Mouse (Mus musculus): Measurements from ENCODE around the gene Mbd3. TPM values are rescaled to one million over a fixed set of nuclear protein-coding genes. Genes with fewer than 3 reads are reported as not detected.
A peak's percentile ranks its signal among the peaks of the same experiment; 100 is the strongest.

The Mbd3 gene
- 10 to 100 TPM; 85.2 to 88.9 TPM for total RNA-seq (2021)

DNA sequence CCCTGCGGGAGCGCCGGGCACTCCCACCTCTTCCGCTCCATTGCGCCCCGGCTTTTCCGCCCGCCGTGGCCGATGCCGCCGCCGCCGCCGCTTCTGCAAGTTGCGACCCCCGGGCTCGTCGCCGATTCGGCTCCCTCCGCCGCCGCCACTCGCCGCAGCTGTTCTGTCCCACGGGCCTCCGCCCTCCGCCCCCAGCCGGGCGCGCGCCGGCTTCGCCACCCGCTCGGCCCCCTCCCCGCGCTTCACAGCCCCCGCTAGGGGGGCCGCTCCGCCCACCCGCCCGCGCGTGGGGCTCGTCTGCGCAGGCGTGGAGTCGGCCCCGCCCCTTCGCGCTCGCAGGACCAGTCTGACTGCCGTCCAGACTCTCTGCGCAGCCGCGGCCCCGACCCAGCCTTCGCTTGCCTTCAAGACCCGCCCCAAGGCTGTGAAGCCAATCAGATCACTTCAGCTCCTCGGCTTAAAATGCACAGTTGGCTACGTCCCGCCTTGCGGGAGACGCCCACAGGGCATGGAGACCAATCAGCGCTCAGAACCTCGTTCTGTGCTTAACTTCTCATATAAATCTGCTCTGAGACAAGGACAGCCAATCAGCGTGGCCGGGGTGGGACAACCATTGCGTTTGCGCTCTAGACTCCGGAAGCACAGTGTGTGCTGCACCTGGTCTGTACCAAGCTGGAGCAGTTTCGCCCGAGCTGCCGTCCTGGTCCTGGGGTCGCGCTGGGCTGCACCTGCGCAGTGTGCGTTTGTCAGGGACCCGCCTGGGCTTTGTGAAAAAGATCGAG is at the start of gene Mbd3:
TSS of gene Mbd3 (minus strand) at position 360 of the 782 bp plus-strand sequence.
- intact Hi-C loops (cut with DNase I) = no loop called here
- peak; percentile 100 for DNase-seq (ENCODE audit: low spot score)

DNA sequence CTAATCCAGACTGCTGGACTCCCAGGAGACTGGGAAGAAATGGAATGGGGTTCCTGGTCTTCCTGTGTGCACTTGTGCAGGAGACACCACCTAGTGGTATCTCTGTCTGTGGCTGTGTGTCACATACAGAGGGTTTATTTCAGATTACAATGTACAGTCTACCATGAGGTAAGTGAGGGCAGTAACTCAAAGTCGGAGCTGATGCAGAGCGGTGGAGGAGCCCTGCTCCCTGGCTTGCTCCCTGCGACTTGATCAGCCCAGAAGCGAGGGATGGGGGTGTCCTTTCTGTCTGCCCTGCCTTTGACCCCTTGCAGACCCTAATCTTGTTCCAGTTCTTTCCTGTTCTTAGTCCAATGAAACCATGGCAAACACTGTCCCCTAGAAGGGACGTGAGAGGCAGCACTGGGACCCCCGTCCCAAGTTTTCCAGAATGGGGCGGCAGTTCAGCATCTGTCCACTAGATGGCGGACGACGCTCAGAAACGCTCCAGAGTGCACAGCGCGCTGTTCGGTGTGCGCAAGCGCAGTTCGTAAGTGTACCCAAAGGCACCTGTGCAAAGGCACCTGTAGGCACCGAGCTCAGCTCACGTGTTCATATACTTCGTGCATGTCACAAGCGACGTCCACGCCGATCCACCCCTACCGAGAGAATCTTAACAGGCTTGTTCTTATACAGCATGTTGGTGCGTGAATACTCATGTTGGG is 46.7 kb upstream of the Mbd3 start:
- DNase-seq (ENCODE audit: low spot score) = peak; percentile 27
- intact Hi-C loops (cut with DNase I) = loop anchor here (1.0 to 5.0 kb wide), 2 partner anchors 63 to 101 kb away; no protein-coding TSS in a partner anchor

DNA sequence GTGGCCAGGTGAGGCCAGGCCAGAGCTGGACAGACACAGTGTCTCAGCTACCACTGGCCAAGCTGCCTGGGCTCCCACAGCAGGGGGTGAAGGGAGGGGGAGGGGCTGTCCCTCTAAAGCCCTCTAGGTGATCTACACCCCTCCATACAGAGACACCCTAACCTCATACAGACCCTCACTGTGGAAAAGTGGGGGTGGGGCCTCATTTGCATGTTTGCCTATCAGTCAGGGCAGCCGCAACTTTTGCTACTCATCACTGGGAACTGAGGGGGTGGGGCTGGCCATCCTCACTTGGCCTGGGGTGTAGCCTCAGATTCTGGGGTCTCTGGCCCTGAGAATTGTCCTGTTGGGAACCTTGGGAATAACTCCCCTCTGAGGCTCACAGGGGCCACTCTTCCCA is 45.7 kb upstream of the Mbd3 start:
- intact Hi-C loops (cut with DNase I) = loop anchor here (5.0 kb wide), 1 partner anchor 102 kb away; no protein-coding TSS in a partner anchor
- DNase-seq (ENCODE audit: low spot score) = no peak

DNA sequence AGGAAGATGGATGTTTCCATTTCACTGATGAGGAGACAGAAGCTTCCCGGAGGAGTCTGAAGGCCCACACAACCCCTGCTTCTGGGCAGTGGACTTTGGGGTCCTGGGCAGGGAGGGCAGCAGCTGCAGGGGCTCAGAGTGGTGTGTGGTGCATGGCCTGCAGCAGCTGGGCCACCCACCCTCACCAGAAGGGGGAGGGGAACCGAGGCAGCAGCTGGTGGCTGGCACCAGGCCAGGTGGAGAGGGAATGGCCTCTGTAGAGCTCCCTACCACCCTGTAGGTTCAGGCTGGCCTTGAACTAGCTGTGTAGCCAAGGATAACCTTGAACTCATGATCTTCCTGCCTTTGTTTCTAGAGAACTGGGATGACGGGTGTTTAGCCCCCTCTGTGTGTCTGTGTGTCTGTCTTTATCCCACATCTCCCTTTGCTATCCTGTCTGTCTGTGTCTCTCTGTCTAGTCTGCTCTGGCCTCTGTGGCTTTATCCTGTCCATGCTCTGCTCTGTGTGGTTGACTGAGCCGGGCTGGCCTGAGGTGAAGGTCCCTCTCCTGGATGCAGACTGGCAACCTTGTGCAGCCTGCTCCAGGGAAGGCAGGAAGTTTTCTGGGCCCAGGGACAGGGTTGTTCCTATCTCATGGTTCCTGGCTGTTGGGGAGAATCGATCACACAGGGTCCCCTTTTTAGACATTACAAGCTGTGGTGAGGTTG is 45.1 kb upstream of the Mbd3 start:
- DNase-seq (ENCODE audit: low spot score) = no peak
- intact Hi-C loops (cut with DNase I) = loop anchor here (5.0 kb wide), 1 partner anchor 103 kb away; no protein-coding TSS in a partner anchor

DNA sequence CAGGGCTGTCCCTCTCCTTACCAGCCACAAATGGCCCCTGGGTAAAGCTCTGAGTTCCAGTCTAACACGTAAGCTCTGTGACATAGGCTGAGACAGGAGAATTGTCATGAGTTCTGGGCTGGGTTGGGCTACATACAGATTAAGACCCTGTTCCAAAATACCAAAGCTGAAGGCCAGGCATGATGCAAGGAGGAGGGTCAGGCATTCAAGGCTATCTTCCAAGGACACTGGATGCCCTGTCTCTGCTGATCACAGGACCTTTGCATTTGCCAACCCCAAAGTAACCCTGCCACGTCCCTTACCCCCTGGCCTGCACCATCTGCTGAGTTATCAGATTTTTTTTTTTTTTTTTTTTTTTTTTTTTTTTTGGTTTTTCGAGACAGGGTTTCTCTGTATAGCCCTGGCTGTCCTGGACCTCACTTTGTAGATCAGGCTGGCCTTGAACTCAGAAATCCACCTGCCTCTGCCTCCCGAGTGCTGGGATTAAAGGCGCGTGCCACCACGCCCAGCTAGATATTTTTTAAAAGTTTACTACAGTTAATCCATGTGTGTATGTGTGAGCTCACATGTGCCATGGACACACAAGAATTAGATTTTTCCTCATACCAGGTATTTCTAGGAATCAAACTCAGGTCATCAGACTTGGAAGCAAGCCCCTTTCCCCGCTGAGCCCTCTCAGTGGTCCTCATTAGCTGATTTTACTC is 44.4 kb upstream of the Mbd3 start:
- no peak for DNase-seq (ENCODE audit: low spot score)
- intact Hi-C loops (cut with DNase I) = no loop called here

DNA sequence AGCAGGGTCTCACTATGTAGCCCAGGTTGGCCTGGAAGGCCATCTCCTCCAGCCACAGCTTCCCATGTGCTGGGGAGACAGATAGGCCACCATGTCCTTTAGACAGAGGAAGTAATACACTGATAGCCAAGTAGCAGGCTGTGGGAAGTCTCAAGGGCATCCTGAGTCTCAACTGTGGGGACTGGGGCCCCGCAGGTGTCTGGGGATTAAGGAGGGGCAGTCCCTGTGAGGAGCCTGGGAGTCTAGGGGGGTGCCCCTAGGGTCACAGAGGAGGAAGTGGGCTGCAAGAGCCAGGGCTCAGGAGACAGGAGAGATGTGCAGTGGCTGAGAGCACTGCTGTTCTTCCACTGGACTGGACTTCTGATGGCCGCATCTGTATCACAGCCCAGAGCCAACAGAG is 43.6 kb upstream of the Mbd3 start:
- DNase-seq (ENCODE audit: low spot score) = no peak
- intact Hi-C loops (cut with DNase I) = no loop called here

DNA sequence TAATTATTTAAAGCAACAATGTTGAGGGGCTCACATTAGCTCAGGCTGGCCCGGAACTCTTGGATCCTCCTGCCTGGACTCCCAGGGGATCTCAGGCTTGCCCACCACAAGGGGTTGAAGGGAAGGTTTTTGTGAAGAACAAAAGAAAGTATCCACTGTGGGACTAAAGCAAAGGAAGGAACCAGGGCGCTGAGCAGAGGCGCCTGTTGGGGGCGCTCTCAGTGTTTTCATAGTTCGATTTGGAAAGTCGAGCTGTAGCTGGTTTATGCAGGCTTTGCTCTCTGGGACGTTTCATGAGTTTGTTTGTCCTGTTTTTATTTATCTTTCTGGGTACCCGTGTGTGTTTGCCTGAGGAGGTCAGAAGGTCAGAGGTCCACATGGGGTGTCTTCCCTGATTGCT is 42.2 kb upstream of the Mbd3 start:
- intact Hi-C loops (cut with DNase I) = no loop called here
- DNase-seq (ENCODE audit: low spot score) = no peak

DNA sequence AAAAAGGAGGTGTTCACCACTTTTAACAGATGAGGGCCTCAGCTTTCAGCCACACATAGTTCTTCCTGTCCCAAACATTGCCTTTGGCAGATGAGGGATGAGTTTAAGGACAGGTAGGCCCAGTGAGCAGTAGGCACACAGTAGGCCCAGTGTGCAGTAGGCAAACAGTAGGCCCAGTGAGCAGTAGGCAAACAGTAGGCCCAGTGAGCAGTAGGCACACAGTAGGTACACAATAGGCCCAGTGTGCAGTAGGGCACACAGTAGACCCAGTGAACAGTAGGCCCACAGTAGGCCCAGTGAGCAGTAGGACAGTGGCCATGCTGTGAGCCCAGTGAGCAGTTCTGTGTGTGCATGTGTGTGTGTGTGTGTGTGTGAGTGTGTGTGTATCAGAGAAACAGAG is 40.7 kb upstream of the Mbd3 start:
- intact Hi-C loops (cut with DNase I) = no loop called here
- no peak for DNase-seq (ENCODE audit: low spot score)

DNA sequence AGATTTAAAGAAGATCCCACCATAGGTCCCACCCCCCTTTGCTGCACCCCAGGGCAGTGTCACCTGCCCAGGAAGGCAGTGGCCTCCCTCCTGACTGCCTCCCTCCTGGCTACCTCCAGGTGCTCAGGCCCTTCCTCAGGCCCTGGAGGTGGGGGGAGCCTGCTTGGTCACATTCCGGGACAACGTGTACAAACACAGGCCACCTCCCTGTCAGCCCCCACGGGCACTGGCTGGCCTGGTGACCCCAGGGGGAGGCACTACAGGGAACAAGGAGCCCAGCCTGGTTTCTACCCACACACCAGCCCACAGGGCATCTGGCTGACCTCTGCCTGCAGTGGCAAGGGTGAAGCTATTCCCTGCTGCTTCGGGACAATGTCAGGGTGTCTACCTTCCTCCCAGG is 38.6 kb upstream of the Mbd3 start:
- no peak for DNase-seq (ENCODE audit: low spot score)
- intact Hi-C loops (cut with DNase I) = loop anchor here (2.0 to 5.0 kb wide), 2 partner anchors 59 to 254 kb away; no protein-coding TSS in a partner anchor

DNA sequence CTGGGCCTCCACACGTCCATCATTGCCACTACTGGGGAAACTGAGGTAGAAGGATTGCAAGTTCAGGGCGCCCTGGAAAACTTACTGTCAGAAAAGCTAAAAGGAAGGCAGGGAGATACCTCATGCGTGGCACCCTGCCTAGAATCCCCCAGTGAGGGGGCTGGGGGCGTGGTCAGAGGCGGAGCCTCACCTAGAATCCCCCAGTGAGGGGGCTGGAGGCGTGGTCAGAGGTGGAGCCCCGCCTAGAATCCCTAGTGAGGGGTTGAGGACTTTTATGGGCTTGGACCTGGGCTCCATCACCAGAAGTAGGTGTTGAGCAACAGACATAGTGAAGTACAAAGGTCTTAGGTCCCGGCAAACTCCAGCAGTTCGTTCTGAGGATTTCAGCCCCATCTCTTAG is 36.9 kb upstream of the Mbd3 start:
- no peak for DNase-seq (ENCODE audit: low spot score)
- intact Hi-C loops (cut with DNase I) = loop anchor here (2.0 to 5.0 kb wide), 2 partner anchors 57 to 256 kb away; no protein-coding TSS in a partner anchor

DNA sequence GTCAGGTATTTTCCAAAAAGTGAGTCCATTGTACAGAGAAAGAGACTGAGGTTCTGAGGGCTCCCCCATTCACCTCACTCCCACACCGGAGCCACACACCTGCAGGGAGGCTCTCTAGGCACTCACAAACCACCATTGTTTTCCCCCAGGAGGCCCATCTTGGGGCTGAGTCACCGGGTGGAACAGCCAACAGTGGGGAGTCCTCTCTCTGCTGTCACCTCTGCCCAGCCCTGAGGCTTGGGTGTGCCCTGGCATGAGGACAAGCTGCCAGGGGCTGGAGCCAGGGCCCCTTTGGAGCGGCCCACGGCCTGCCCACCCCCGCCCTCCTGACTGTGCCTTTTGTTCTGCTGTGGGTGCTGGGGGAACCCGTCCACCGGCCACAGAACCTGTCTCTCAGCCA is 36.4 kb upstream of the Mbd3 start:
- intact Hi-C loops (cut with DNase I) = loop anchor here (2.0 to 5.0 kb wide), 2 partner anchors 57 to 257 kb away; no protein-coding TSS in a partner anchor
- DNase-seq (ENCODE audit: low spot score) = no peak

DNA sequence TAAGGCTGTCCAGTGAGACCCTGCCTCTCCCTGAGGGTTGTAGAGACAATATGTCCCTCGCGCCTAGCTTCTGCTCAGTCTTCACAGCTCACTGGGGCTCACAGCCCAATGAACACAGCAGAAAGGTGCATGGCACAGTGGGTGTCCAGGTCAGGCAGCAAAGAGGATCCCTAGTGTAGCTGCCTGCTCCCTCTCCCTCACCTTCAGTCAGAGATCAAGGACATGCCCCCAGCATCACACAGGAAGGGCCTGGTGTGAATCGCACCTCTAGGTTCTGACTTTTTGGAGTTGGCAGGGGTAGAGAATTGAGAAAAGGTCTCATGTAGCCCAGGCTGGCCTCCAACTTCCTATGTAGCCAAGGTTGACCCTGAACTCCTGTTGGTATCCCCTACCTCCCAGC is 35.5 kb upstream of the Mbd3 start:
- intact Hi-C loops (cut with DNase I) = loop anchor here (5.0 kb wide), 1 partner anchor 257 kb away; no protein-coding TSS in a partner anchor

DNA sequence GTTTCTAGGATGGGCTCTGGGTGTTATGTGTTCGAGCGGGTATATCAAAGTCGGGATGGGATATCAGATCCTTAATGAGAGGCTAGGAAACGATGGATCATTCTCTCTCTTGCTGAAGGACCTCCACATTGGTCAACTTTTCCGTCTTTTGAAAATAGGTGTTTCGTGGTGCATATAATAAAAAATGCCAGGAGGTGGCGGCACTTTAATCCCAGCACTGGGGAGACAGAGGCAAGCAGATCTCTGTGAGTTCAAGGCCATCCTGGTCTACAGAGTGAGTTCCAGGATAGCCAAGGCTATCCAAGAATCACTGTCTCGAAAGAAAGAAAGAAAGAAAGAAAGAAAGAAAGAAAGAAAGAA is 34.9 kb upstream of the Mbd3 start:
- no peak for DNase-seq (ENCODE audit: low spot score)
- intact Hi-C loops (cut with DNase I) = no loop called here

More for the DNA sequence above, 35.5 kb upstream of the Mbd3 start:
- no peak for DNase-seq (ENCODE audit: low spot score)

DNA sequence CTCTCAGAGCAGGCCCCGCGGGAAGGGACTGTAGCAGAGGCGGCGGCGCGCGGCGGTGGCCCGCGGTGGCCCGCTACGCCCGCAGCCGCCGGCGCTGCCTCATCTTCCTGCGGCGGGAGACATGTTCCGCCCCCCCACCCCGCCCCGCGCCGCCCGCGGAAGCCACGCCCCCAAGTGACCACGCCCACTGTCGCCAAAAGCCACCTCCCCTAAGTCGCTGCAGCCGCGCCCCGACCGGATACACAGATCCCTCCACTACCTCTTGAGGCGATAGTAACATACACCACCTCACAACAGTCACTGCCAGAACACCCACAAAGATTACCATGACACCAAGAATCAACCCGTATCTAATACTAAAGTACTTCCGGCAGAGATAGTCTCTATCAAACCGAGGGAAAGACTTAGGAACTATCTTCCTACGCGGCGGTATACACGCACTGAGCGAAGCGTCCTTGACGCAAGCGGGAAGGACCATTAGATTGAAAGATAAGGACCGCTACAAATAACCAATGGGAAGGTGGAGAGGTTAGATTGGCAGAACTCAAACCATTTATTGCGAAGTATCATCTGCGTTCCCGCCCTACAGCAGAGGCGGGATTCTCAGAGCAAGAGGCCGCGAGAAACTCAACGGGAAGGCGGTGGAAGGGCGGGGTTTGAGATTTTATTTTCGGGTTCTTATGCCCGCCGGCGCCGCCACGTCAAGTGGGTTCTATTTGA is 34.3 kb upstream of the Mbd3 start, which contains the start of gene Tcf3:
TSS of gene Tcf3 (minus strand) at position 135 of the 720 bp plus-strand sequence.
- DNase-seq (ENCODE audit: low spot score) = peak; percentile 95
- intact Hi-C loops (cut with DNase I) = no loop called here

DNA sequence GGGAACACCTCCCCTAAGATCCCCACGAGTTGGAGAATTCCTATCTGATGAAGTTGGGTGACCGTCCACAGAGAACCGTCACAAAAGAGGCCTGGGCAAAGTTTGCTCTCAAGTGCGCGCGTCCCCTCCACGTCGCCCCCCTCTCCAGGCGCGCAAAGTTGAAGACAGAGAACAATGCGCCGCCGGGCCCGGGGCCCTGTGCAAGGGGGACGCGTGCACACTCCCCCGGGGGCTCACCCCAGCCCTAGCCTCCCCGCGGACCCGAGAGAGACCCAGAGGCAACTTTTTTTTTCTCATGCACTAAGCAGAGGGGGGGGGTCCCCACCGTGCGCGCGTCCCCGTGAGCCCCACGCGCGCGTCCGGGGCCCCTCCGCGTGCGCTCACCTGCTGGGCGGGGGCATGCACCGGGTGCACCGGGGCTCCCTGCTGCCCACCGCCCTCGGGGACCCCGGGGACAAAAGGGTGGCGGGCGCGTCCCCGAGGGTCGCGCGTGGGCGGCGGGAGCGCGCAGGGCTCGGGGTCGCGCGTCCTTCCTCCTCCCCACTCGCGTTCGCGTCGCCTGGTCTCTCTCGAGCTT is 33.7 kb upstream of the Mbd3 start:
- no peak for DNase-seq (ENCODE audit: low spot score)
- intact Hi-C loops (cut with DNase I) = no loop called here

DNA sequence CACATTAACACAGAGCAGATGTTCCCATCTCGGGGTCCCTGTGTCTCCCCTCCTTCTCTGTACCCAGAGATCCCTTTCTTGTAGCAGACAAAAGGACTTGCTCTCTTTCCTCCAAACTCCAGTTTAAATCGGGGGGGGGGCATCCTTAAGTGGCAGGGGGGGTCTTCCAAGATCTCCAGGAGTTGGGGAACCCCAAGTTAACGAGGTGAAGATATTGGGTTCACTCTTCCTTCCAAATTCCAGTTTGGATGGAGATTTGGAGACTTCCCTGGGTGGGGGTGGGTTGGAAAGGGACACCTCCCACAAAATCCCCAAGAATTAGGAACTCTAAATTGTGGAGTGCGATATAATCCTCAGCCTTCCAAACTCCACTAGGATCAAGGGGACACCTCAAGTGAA is 33.0 kb upstream of the Mbd3 start:
- no peak for DNase-seq (ENCODE audit: low spot score)
- intact Hi-C loops (cut with DNase I) = no loop called here

DNA sequence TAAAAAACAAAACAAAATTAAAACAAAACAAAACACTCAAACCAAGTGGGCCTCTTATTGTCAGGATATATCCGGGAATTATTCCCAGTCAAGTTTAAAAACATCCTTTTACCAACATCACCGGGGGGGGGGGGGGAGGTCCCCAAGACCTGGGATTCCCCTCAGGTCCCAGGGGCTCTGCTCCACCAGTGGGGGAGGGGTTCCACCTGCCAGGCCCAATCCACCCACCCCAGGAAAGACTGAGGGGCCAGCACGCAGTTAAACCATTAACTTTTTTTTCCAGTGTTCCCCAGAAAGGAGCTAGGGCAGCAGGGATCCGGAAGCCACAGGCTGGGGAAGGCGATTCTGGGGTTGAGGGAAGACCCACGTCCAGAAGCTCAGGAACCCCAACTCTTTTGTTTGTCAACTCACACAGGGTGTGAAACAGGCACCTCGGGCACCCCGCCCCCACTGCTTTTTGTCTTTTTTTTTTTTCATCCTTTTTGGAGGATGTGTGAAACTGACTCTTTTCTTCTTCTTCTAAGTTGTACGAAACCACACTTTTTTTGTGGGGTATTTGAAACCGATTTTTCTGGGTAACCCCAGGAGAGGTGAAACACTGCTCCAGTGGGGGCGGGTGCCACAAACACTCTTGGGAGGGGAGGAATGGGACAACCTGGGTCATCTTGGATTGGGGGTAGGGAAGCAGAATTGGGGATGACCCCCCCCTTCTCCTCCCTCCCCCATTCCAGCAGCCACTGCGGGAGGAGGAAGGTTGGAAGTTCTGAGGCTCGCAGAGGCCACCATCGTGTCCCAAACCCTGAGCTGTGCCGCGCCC is 32.4 kb upstream of the Mbd3 start:
- no peak for DNase-seq (ENCODE audit: low spot score)
- intact Hi-C loops (cut with DNase I) = no loop called here

DNA sequence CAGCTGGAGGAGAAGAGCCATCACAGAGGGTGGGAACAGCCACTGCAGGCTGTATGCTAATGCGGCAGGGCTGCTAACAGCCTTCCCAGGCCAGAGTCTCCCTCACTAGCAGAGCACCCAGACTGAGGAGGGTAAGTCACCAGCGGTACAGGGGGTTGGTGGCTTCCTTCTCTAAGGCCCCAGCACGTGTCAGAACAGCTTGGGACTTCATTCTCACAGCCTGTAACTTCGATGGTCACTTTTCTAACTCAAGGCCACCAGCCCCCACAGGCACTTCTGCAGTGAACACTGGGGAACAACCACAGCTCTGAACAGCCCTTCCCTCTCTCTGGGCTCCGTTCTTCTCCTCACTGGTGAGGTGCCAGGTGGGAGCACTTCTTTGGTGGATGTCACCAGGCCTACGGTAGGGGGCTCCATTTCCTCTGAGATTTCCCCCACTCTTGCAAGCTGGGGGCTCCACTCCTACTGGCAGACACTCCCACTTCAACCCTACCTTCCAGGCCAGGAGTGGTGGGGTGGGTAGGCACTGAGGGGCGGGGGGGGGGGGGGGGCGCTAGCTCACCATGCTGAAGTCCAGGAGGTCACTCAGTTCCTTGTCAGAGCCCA is 31.1 kb upstream of the Mbd3 start:
- intact Hi-C loops (cut with DNase I) = no loop called here
- DNase-seq (ENCODE audit: low spot score) = no peak

All from heart, postnatal 25 days (tissue).